Mouse (Mus musculus): ENCODE data around the gene Bcar1.

GRCm38 (mm10) chr8:111747866-111748649, 4.4 kb upstream of the Bcar1 start:
- TF ChIP-seq CTCF (IDR thresholded peaks at IDR 0.05; ENCODE audit: control insufficient read depth, insufficient read depth, low read length) (no peak), POLR2A (IDR thresholded peaks at IDR 0.05; ENCODE audit: borderline replicate concordance, control insufficient read depth, low read depth, low read length) (no peak)
